19 mouse cellular contexts compared by ENCODE assay signal in genomic region chr3:51555583-51555982, GRCm38 (mm10). TPM values are rescaled to one million over a fixed set of nuclear protein-coding genes. Genes with fewer than 3 reads are reported as not detected.
A peak's percentile ranks its signal among the peaks of the same experiment; 100 is the strongest.
DNase-seq lines count a peak whose midpoint lies in the region; ATAC-seq and TF ChIP-seq lines count a peak whose summit lies in the region.
"Had no signal": no experiment of that assay in that cellular context is flagged by ENCODE, and none has a peak within 500 bp of the region (broad histone marks: within the 10 kb centered on the region; RNA-seq: fewer than 3 reads in every experiment).

No protein-coding gene starts in this region.

- no peaks in the 10 kb centered on the region for H3K36me3 ChIP-seq in hindbrain, embryonic 10.5 days
- H3K36me3 ChIP-seq in hindbrain, embryonic 13.5 days = 0 out of 2 replicates have a peak, but pooled peaks cover 5% of the 10 kb centered on the region
- H3K36me3 ChIP-seq in myocyte (ENCODE audit: control insufficient read depth, insufficient read depth) = no peaks in the 10 kb centered on the region
- H3K36me3 ChIP-seq: heart, embryonic 15.5 days; intestine, embryonic 15.5 days; kidney, embryonic 15.5 days; liver, embryonic 13.5 days; lung, embryonic 15.5 days had no signal

- no peaks in the 10 kb centered on the region for H3K9me3 ChIP-seq in hindbrain, embryonic 10.5 days
- H3K9me3 ChIP-seq in hindbrain, embryonic 13.5 days = no peaks in the 10 kb centered on the region
- H3K9me3 ChIP-seq: heart, embryonic 15.5 days; intestine, embryonic 15.5 days; kidney, embryonic 15.5 days; limb, embryonic 12.5 days; liver, embryonic 13.5 days; lung, embryonic 15.5 days had no signal

- no peak for TF ChIP-seq POLR2A in myocyte (IDR thresholded peaks at IDR 0.05; ENCODE audit: insufficient read length, low read depth)

- no peak overlapping the region for H3ac ChIP-seq in myocyte (ENCODE audit: control insufficient read depth, insufficient read length)

- peaks cover 53% of the 10 kb centered on the region for H3K4me1 ChIP-seq in hindbrain, embryonic 10.5 days (replicated peaks)
- H3K4me1 ChIP-seq in hindbrain, embryonic 13.5 days (replicated peaks) = peaks cover 52% of the 10 kb centered on the region

- no peak overlapping the region for H3K9ac ChIP-seq in hindbrain, embryonic 13.5 days
- H3K9ac ChIP-seq: heart, embryonic 15.5 days; intestine, embryonic 15.5 days; kidney, embryonic 15.5 days; limb, embryonic 12.5 days; liver, embryonic 13.5 days; lung, embryonic 15.5 days had no signal

- ATAC-seq in hindbrain, embryonic 13.5 days (ENCODE audit: low FRiP score) = no peak
- ATAC-seq: forebrain, embryonic 16.5 days; intestine, embryonic 15.5 days; midbrain, embryonic 16.5 days had no signal

- no peak overlapping the region for H3K4me2 ChIP-seq in hindbrain, embryonic 13.5 days
- peak overlapping the region; percentile 9 for H3K4me2 ChIP-seq in myocyte (ENCODE audit: low read depth)
- H3K4me2 ChIP-seq: heart, embryonic 15.5 days; intestine, embryonic 15.5 days; kidney, embryonic 15.5 days; limb, embryonic 12.5 days; liver, embryonic 13.5 days; lung, embryonic 15.5 days had no signal

- WGBS in hindbrain, embryonic 10.5 days = 78% methylated on average over 8 of the region's 8 CpGs
- 75% methylated on average over 8 of the region's 8 CpGs for WGBS in hindbrain, embryonic 13.5 days

- H3K27ac ChIP-seq in hindbrain, embryonic 10.5 days = 0 out of 2 replicates have a peak overlapping the region, but pooled peaks have one; percentile 23
- H3K27ac ChIP-seq in hindbrain, embryonic 13.5 days = no peak overlapping the region
- H3K27ac ChIP-seq: heart, embryonic 15.5 days; intestine, embryonic 15.5 days; kidney, embryonic 15.5 days; limb, embryonic 12.5 days; liver, embryonic 13.5 days; lung, embryonic 15.5 days had no signal

- H3K27me3 ChIP-seq in hindbrain, embryonic 10.5 days (ENCODE audit: insufficient read depth, poor library complexity, severe bottlenecking) = no peaks in the 10 kb centered on the region
- no peaks in the 10 kb centered on the region for H3K27me3 ChIP-seq in hindbrain, embryonic 13.5 days
- no peaks in the 10 kb centered on the region for H3K27me3 ChIP-seq in myocyte (ENCODE audit: control insufficient read depth, insufficient read depth, insufficient read length)
- H3K27me3 ChIP-seq: heart, embryonic 15.5 days; intestine, embryonic 15.5 days; kidney, embryonic 15.5 days; limb, embryonic 12.5 days; liver, embryonic 13.5 days; lung, embryonic 15.5 days had no signal

- peak; percentile 51 for DNase-seq in cerebellum, adult 11-12 months
- no peak for DNase-seq in cerebellum, postnatal 36 days
- DNase-seq in hindbrain, embryonic 10.5 days (ENCODE audit: low spot score) = no peak
- DNase-seq in MN1 (ENCODE audit: low spot score) = peak; percentile 26
- no peak for DNase-seq in adrenal gland, adult 18-20 months (ENCODE audit: low spot score in 2 of 2)
- DNase-seq in adrenal gland, adult 2 months = no peak
- DNase-seq: heart, adult 18-20 months; liver, embryonic 13.5 days; right cerebral cortex, postnatal 14 days had no signal

- peaks cover 82% of the 10 kb centered on the region for H3K79me2 ChIP-seq in myocyte (ENCODE audit: control insufficient read depth, insufficient read depth)

- no peak overlapping the region for H3K4me3 ChIP-seq in hindbrain, embryonic 10.5 days
- H3K4me3 ChIP-seq in hindbrain, embryonic 13.5 days = no peak overlapping the region
- no peak overlapping the region for H3K4me3 ChIP-seq in myocyte
- H3K4me3 ChIP-seq: erythroblast, embryonic 14.5 days; heart, embryonic 15.5 days; intestine, embryonic 15.5 days; kidney, embryonic 15.5 days; limb, embryonic 12.5 days; liver, embryonic 13.5 days; lung, embryonic 15.5 days had no signal

TF ChIP-seq in myocyte, 11 proteins besides CTCF, POLR2A, EP300 and RAD21:
- TF ChIP-seq USF1 (IDR thresholded peaks at IDR 0.05; ENCODE audit: low read depth) (no peak), REST (IDR thresholded peaks at IDR 0.05; ENCODE audit: insufficient read depth, insufficient read length) (no peak), MYOG (IDR thresholded peaks at IDR 0.05; ENCODE audit: control insufficient read depth in 1 of 3, insufficient read depth in 1 of 3, insufficient read length in 2 of 3, low read depth in 2 of 3) (no peak), POLR2AphosphoS2 (IDR thresholded peaks at IDR 0.05; ENCODE audit: insufficient read length, low read depth) (no peak), TCF3 (IDR thresholded peaks at IDR 0.05; ENCODE audit: insufficient read length, low read depth) (no peak), MYOD1 (IDR thresholded peaks at IDR 0.05; ENCODE audit: control insufficient read depth in 1 of 3, insufficient read length in 2 of 3, low read depth in 2 of 3) (no peak), E2F4 (IDR thresholded peaks at IDR 0.05; ENCODE audit: insufficient read depth) (no peak), TCF12 (IDR thresholded peaks at IDR 0.05; ENCODE audit: insufficient read depth, poor library complexity, severe bottlenecking) (no peak), MAX (IDR thresholded peaks at IDR 0.05; ENCODE audit: low read depth) (no peak)

RNA-seq across cellular contexts. Expression of gene Setd7, which starts 5.1 kb away (rescaled TPM):
- 3.0 and 3.2 TPM in 2 replicates for polyA plus RNA-seq in hindbrain, embryonic 10.5 days (2016; fragmentation: Nextera tagmentation; extraction: Ambion mirVana)
- 2.8 and 3.9 TPM in 2 replicates for polyA plus RNA-seq in hindbrain, embryonic 13.5 days (2015; fragmentation: Nextera tagmentation; extraction: Ambion mirVana)
- polyA plus RNA-seq in myocyte (2012; fragmentation: generic; extraction: Trizol) = 11.8 TPM
- 10 to 100 TPM; 48.3 to 48.8 TPM for total RNA-seq in adrenal gland, adult 18-20 months (2021)
- total RNA-seq in adrenal gland, adult 2 months (2021) = 10 to 100 TPM; 37.2 to 53.2 TPM
- 14.2 and 17.6 TPM in 2 replicates for polyA plus RNA-seq in adrenal gland, adult 2 months (2012; rRNA removed)

Comparison
In these comparisons a context has a peak if more than half of its experiments do, and no peak if none do; other contexts are left out.
1. DNase-seq: peak in cerebellum, adult 11-12 months (single experiment) and MN1 (single experiment); none in cerebellum, postnatal 36 days (0 of 2), hindbrain, embryonic 10.5 days (single experiment), adrenal gland, adult 18-20 months (0 of 2) and adrenal gland, adult 2 months (single experiment).